Mouse (Mus musculus): ENCODE measurements at regions not wholly inside any gene's neighbourhood (a gene's known extent, or its start where the extent isn't known, plus 50 kb on each side); places are given as distances from the start of the nearest gene placed in this dataset.

DNA sequence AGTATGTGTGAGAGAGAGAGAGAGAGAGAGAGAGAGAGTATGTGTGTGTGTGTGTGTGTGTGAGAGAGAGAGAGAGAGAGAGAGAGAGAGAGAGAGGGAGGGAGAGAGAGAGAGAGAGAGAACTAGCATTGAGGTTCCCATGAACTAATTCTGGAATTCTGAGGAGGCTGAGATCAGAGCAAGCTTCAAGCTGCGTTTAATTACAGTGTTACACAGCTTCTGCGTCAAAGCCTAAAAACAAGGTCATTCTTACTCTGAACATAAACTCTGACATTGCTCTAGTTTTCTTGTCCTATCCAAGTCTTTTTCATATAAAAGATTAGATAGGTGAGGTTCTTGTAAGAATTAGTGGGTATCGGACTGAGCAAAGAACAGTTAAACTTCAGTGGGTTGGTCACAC, 744.1 kb upstream of the Klhl29 start:
- Histone ChIP-seq H3K4me1 (ENCODE audit: control insufficient read depth, insufficient read depth, low read length) (no peaks in the 10 kb centered on the region), H3K4me3 (no peak overlapping the region), H3K79me2 (replicated peaks; ENCODE audit: control insufficient read depth, insufficient read depth, low read length) (no peaks in the 10 kb centered on the region), H3K27ac (no peak overlapping the region), H3K36me3 (ENCODE audit: control insufficient read depth, insufficient read depth, low read length) (no peaks in the 10 kb centered on the region), H3K9ac (ENCODE audit: low read depth, low read length) (no peak overlapping the region), H3K27me3 (ENCODE audit: control insufficient read depth, insufficient read depth, low read length) (no peaks in the 10 kb centered on the region)
- DNase-seq: no peak
- intact Hi-C loops (cut with DNase I): no loop called here
- TF ChIP-seq CTCF (IDR thresholded peaks at IDR 0.05) (no peak), POLR2A (IDR thresholded peaks at IDR 0.05; ENCODE audit: insufficient read depth, low read depth, low read length) (no peak), EP300 (IDR thresholded peaks at IDR 0.05; ENCODE audit: insufficient read depth, low read depth, low read length) (no peak)
- 84% methylated on average over 3 of the region's 3 CpGs for WGBS

DNA sequence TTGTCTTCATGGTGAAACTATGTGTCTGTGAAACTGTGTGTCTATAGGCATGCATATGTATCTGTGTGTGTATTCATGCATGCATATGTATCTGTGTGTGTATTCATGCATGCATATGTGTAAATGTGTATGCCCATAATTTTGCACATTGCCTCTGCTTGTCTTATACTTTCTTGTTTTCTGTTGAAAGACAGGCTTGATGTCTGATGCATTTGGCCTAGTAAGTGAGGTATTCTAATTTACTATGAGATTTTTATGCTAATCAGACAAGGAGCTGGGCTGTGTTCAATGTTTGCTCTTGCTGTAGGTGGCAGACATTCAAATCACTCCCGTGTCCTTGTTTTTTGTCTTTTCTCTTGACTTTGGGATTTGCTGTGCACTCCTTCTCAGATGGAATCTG, 739.8 kb upstream of the Klhl29 start:
- H3K27me3 ChIP-seq (ENCODE audit: control insufficient read depth, insufficient read depth, low read length): no peaks in the 10 kb centered on the region
- H3K27ac ChIP-seq: no peak overlapping the region
- no peaks in the 10 kb centered on the region for H3K4me1 ChIP-seq (ENCODE audit: control insufficient read depth, insufficient read depth, low read length)
- H3K79me2 ChIP-seq (replicated peaks; ENCODE audit: control insufficient read depth, insufficient read depth, low read length): no peaks in the 10 kb centered on the region
- TF ChIP-seq EP300 (IDR thresholded peaks at IDR 0.05; ENCODE audit: insufficient read depth, low read depth, low read length) (no peak), POLR2A (IDR thresholded peaks at IDR 0.05; ENCODE audit: insufficient read depth, low read depth, low read length) (no peak), CTCF (IDR thresholded peaks at IDR 0.05) (no peak)
- WGBS: 69% methylated on average over 1 of the region's 1 CpGs
- H3K4me3 ChIP-seq: no peak overlapping the region
- H3K36me3 ChIP-seq (ENCODE audit: control insufficient read depth, insufficient read depth, low read length): no peaks in the 10 kb centered on the region
- intact Hi-C loops (cut with DNase I): no loop called here
- DNase-seq: no peak
- no peak overlapping the region for H3K9ac ChIP-seq (ENCODE audit: low read depth, low read length)

DNA sequence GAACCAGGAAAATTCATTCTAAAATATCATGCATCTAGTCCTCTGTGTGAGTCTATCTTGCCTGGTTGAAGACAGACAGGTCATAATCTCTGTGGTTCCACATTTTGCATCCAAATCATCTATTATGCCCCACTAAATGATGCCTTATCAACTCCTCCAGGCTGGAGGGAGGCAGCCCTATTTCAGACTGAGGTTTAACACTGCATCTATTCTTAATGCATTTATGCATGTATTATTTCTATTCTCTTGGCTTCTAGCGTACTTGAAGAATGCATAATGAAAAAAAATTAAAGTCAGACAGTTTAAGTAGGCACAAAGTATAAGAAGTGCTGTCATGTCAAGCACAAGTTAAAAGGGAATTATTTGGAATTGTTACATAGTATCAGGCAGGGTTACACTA, 721.8 kb upstream of the Klhl29 start:
- Histone ChIP-seq H3K36me3 (ENCODE audit: control insufficient read depth, insufficient read depth, low read length) (no peaks in the 10 kb centered on the region), H3K4me3 (no peak overlapping the region), H3K9ac (ENCODE audit: low read depth, low read length) (no peak overlapping the region), H3K4me1 (ENCODE audit: control insufficient read depth, insufficient read depth, low read length) (no peaks in the 10 kb centered on the region), H3K27me3 (ENCODE audit: control insufficient read depth, insufficient read depth, low read length) (no peaks in the 10 kb centered on the region), H3K79me2 (replicated peaks; ENCODE audit: control insufficient read depth, insufficient read depth, low read length) (no peaks in the 10 kb centered on the region), H3K27ac (no peak overlapping the region)
- TF ChIP-seq EP300 (IDR thresholded peaks at IDR 0.05; ENCODE audit: insufficient read depth, low read depth, low read length) (no peak), POLR2A (IDR thresholded peaks at IDR 0.05; ENCODE audit: insufficient read depth, low read depth, low read length) (no peak), CTCF (IDR thresholded peaks at IDR 0.05) (no peak)
- WGBS: 53% methylated on average over 1 of the region's 1 CpGs
- no peak for DNase-seq
- intact Hi-C loops (cut with DNase I): no loop called here

DNA sequence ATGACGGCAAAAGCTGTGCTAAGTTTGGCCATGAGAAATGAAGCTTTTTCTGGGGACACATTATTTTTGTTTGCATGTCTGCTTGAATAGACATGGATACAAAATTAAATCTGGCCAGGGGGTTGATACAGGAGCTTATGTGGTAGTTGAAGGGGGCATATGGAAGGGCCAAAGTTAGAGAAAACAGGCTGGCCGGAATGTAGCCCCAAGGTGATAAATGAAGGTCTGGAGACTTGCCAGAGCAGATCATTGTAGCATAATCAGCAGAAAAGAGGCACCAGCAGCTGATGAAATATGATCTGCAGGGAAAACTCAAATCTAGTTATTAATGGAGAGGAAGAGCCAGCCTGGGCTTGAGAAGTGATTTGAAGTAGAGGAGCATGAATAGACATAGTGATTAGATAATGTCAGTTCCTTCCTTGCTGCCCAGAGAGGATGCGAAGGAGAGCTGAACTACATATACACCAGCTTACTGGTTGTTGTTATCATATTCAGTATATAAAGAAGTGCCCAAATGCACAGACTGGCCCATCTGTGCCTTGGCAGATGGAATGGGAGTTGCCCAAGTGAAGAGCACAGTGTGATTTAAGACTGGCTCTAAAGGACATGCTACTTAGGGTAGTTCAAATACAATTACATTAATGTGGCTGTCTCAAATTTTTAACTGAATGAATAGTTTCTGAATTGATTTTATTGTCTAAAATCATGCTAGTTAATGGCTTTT, 712.3 kb upstream of the Klhl29 start:
- Histone ChIP-seq H3K4me3 (no peak overlapping the region), H3K79me2 (replicated peaks; ENCODE audit: control insufficient read depth, insufficient read depth, low read length) (no peaks in the 10 kb centered on the region), H3K36me3 (ENCODE audit: control insufficient read depth, insufficient read depth, low read length) (no peaks in the 10 kb centered on the region), H3K9ac (ENCODE audit: low read depth, low read length) (no peak overlapping the region), H3K4me1 (ENCODE audit: control insufficient read depth, insufficient read depth, low read length) (no peaks in the 10 kb centered on the region; the same call in 1 of the 2 replicates), H3K27me3 (ENCODE audit: control insufficient read depth, insufficient read depth, low read length) (no peaks in the 10 kb centered on the region), H3K27ac (peak overlapping the region; percentile 33; the same call in 1 of the 2 replicates)
- intact Hi-C loops (cut with DNase I): no loop called here
- TF ChIP-seq EP300 (IDR thresholded peaks at IDR 0.05; ENCODE audit: insufficient read depth, low read depth, low read length): no peak
- TF ChIP-seq POLR2A (IDR thresholded peaks at IDR 0.05; ENCODE audit: insufficient read depth, low read depth, low read length): no peak
- no peak for TF ChIP-seq CTCF (IDR thresholded peaks at IDR 0.05)
- peak in 1 of 2 experiments; percentile 2 for DNase-seq
- 45% methylated on average over 3 of the region's 3 CpGs for WGBS

DNA sequence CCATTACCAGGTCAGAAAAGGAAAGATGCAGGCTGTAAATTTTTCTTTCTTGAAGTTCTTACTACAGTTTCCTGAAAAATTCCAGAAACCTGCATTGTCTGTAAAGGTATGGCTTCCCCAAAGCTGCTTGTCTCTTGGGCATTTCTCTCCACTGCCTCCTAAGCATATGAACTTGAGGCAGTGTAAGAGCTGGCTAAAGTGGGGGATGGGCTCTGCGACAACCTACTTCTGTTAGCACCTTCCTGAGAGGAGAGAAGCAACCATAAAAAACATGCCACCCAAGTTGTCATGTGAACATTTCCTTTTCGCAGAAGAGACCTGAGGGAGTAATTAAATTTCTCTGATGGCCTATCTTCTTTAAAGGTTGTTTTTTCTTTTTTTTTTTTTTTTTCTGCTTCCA, 711.6 kb upstream of the Klhl29 start:
- DNase-seq: no peak
- no peak overlapping the region for H3K9ac ChIP-seq (ENCODE audit: low read depth, low read length)
- WGBS: 53% methylated on average over 2 of the region's 2 CpGs
- intact Hi-C loops (cut with DNase I): no loop called here
- no peak overlapping the region for H3K4me3 ChIP-seq
- no peak overlapping the region for H3K27ac ChIP-seq
- H3K4me1 ChIP-seq (ENCODE audit: control insufficient read depth, insufficient read depth, low read length): no peaks in the 10 kb centered on the region; the same call in 1 of the 2 replicates
- TF ChIP-seq EP300 (IDR thresholded peaks at IDR 0.05; ENCODE audit: insufficient read depth, low read depth, low read length) (no peak), POLR2A (IDR thresholded peaks at IDR 0.05; ENCODE audit: insufficient read depth, low read depth, low read length) (no peak), CTCF (IDR thresholded peaks at IDR 0.05) (no peak)
- no peaks in the 10 kb centered on the region for H3K36me3 ChIP-seq (ENCODE audit: control insufficient read depth, insufficient read depth, low read length)
- H3K27me3 ChIP-seq (ENCODE audit: control insufficient read depth, insufficient read depth, low read length): no peaks in the 10 kb centered on the region
- no peaks in the 10 kb centered on the region for H3K79me2 ChIP-seq (replicated peaks; ENCODE audit: control insufficient read depth, insufficient read depth, low read length)

DNA sequence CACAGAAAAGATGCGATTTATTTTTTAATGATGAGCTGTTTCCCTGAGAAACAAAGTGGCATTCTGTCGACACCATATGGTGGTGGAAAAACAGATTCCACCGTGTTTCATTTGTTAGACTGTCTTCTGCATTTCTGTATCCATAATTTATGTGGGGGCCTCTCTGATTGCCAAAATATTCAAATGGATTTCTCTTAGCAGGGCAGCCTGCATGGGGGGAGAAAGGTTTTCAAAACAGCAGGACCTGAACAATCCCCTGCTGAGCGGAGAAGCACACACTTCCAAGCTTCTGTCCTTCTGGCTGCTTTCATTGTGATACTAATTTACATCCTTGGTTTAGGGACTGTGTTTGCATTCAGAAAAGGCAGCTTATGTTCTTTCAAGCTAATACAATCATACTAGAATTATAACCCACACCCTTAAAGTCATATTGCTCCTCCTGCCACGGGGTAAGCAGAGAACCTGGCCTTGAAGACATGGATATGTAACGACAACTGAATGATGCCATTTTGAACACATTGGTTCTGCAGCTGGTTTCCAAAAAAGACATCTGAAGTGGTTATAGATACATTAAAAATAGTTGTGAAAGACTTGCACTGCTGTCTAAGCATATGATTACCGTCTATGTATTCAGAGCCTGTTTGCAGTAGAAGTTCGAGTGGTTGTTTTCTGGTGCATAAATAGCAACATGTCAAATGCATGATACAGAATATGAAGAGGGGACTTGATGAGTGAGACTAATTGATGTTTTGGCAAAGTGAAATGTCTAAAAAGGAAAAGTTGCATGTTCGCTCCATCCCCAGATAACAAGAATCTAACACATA, 671.6 kb upstream of the Klhl29 start:
- Histone ChIP-seq H3K4me3 (no peak overlapping the region), H3K27ac (no peak overlapping the region), H3K27me3 (ENCODE audit: control insufficient read depth, insufficient read depth, low read length) (no peaks in the 10 kb centered on the region), H3K4me1 (ENCODE audit: control insufficient read depth, insufficient read depth, low read length) (no peaks in the 10 kb centered on the region), H3K79me2 (replicated peaks; ENCODE audit: control insufficient read depth, insufficient read depth, low read length) (no peaks in the 10 kb centered on the region), H3K36me3 (ENCODE audit: control insufficient read depth, insufficient read depth, low read length) (no peaks in the 10 kb centered on the region), H3K9ac (ENCODE audit: low read depth, low read length) (no peak overlapping the region)
- no peak for DNase-seq
- intact Hi-C loops (cut with DNase I): no loop called here
- 65% methylated on average over 9 of the region's 9 CpGs for WGBS
- no peak for TF ChIP-seq CTCF (IDR thresholded peaks at IDR 0.05)
- TF ChIP-seq EP300 (IDR thresholded peaks at IDR 0.05; ENCODE audit: insufficient read depth, low read depth, low read length): no peak
- no peak for TF ChIP-seq POLR2A (IDR thresholded peaks at IDR 0.05; ENCODE audit: insufficient read depth, low read depth, low read length)

Data from heart, adult 2 months (tissue).